Mouse (Mus musculus) megakaryocyte, embryonic 14.5 days (primary cell): ENCODE measurements around the gene Tff3.

ENCODE experiments used
- FLI1 ChIP-seq: IDR thresholded peaks from 2 replicates; pipeline ENCODE4 v1.6.1; 2012; ENCODE audit warnings: low read length, inconsistent platforms, mixed read lengths
- GATA1 ChIP-seq: IDR thresholded peaks from 3 replicates; pipeline ENCODE4 v1.6.1; 2012; ENCODE audit warnings: mixed read lengths, low read length, inconsistent platforms, borderline replicate concordance

GRCm38 (mm10) chr17:31133776-31134175 lies 4.3 kb upstream of the Tff3 start:
- TF ChIP-seq FLI1 (no peak), GATA1 (no peak)
